Mouse (Mus musculus): ENCODE results near the gene Mapk10. TPM values are rescaled to one million over a fixed set of nuclear protein-coding genes. Genes with fewer than 3 reads are reported as not detected.
A peak's percentile ranks its signal among the peaks of the same experiment; 100 is the strongest.

The Mapk10 gene
- total RNA-seq, 2 experiments from 2014 or later: 36.0 to 36.2 TPM

- no peak for DNase-seq
- intact Hi-C loops (cut with DNase I): no loop called here
These were observed 138.8 kb downstream of the Mapk10 start for GRCm38 (mm10) chr5:103072200-103072825.

- intact Hi-C loops (cut with DNase I): no loop called here
- no peak for DNase-seq
These were observed 140.0 kb downstream of the Mapk10 start for GRCm38 (mm10) chr5:103071006-103071612.

GRCm38 (mm10) chr5:103050319-103050916 is 160.7 kb downstream of the Mapk10 start:
- intact Hi-C loops (cut with DNase I): no loop called here

GRCm38 (mm10) chr5:103048011-103048410 is 163.1 kb downstream of the Mapk10 start:
- no peak for DNase-seq
- intact Hi-C loops (cut with DNase I): no loop called here

More at GRCm38 (mm10) chr5:103050319-103050916, 160.7 kb downstream of the Mapk10 start:
- no peak for DNase-seq

GRCm38 (mm10) chr5:103037752-103038151 is 173.4 kb downstream of the Mapk10 start:
- intact Hi-C loops (cut with DNase I): no loop called here
- DNase-seq: no peak

GRCm38 (mm10) chr5:103028940-103029621 is 182.1 kb downstream of the Mapk10 start:
- peak in 1 of 2 experiments; percentile 42 for DNase-seq
- intact Hi-C loops (cut with DNase I): no loop called here

- intact Hi-C loops (cut with DNase I): no loop called here
- no peak for DNase-seq
These were observed 188.5 kb downstream of the Mapk10 start for GRCm38 (mm10) chr5:103022504-103023172.

GRCm38 (mm10) chr5:103021479-103021878 is 189.7 kb downstream of the Mapk10 start:
- intact Hi-C loops (cut with DNase I): no loop called here
- DNase-seq: no peak

- no peak for DNase-seq
- intact Hi-C loops (cut with DNase I): no loop called here
These were observed 190.2 kb downstream of the Mapk10 start for GRCm38 (mm10) chr5:103020954-103021353.

- intact Hi-C loops (cut with DNase I): no loop called here
These were observed 191.0 kb downstream of the Mapk10 start for GRCm38 (mm10) chr5:103020127-103020526.

GRCm38 (mm10) chr5:103017637-103018036 is 193.5 kb downstream of the Mapk10 start:
- no peak for DNase-seq
- intact Hi-C loops (cut with DNase I): no loop called here

More at GRCm38 (mm10) chr5:103020127-103020526, 191.0 kb downstream of the Mapk10 start:
- no peak for DNase-seq

GRCm38 (mm10) chr5:103014309-103014708 is 196.8 kb downstream of the Mapk10 start:
- intact Hi-C loops (cut with DNase I): no loop called here
- no peak for DNase-seq

GRCm38 (mm10) chr5:103008894-103009293 is 202.2 kb downstream of the Mapk10 start:
- DNase-seq: no peak
- intact Hi-C loops (cut with DNase I): no loop called here

GRCm38 (mm10) chr5:103002116-103002515 is 209.0 kb downstream of the Mapk10 start:
- DNase-seq: no peak
- intact Hi-C loops (cut with DNase I): no loop called here

- no peak for DNase-seq
- intact Hi-C loops (cut with DNase I): no loop called here
These were observed 210.6 kb downstream of the Mapk10 start for GRCm38 (mm10) chr5:103000572-103000971.

GRCm38 (mm10) chr5:102998524-102998923 is 212.6 kb downstream of the Mapk10 start:
- no peak for DNase-seq
- intact Hi-C loops (cut with DNase I): no loop called here

GRCm38 (mm10) chr5:102997907-102998306 is 213.2 kb downstream of the Mapk10 start:
- intact Hi-C loops (cut with DNase I): no loop called here
- no peak for DNase-seq

- intact Hi-C loops (cut with DNase I): no loop called here
- no peak for DNase-seq
These were observed 214.8 kb downstream of the Mapk10 start for GRCm38 (mm10) chr5:102996331-102996730.

- intact Hi-C loops (cut with DNase I): no loop called here
- DNase-seq: no peak
These were observed 215.2 kb downstream of the Mapk10 start for GRCm38 (mm10) chr5:102995928-102996327.

- DNase-seq: peak in 1 of 2 experiments; percentile 7
These were observed 217.2 kb downstream of the Mapk10 start for GRCm38 (mm10) chr5:102993951-102994350.

GRCm38 (mm10) chr5:102991691-102992090 is 219.4 kb downstream of the Mapk10 start:
- intact Hi-C loops (cut with DNase I): no loop called here
- no peak for DNase-seq

More at GRCm38 (mm10) chr5:102993951-102994350, 217.2 kb downstream of the Mapk10 start:
- intact Hi-C loops (cut with DNase I): no loop called here
